Mouse (Mus musculus) heart, embryonic 12.5 days (tissue): ENCODE results near the gene Ablim1. TPM values are rescaled to one million over a fixed set of nuclear protein-coding genes. Genes with fewer than 3 reads are reported as not detected.

Experiments used
- ATAC-seq: fragments of 200-750 bp; cut with Nextera tagmentation; 2 replicates; pipeline ENCODE4 v1.8.0; 2017; ENCODE audit warnings: moderate TSS enrichment, moderate library complexity; ENCODE audit not compliant: insufficient number of reproducible peaks, low FRiP score
- H3K27ac ChIP-seq: fragments of 300-500 bp; sonication (generic); 2 replicates; pipeline ENCODE4 v1.5.1; 2016; ENCODE audit warnings: mild to moderate bottlenecking, moderate library complexity; ENCODE audit not compliant: poor library complexity, severe bottlenecking
- H3K27me3 ChIP-seq: fragments of 300-500 bp; sonication (generic); replicated peaks from 2 replicates; pipeline ENCODE4 v1.6.1; 2016; ENCODE audit warnings: mild to moderate bottlenecking, moderate library complexity
- H3K36me3 ChIP-seq: fragments of 300-500 bp; sonication (generic); 2 replicates; pipeline ENCODE4 v1.6.1; 2016; ENCODE audit warnings: mild to moderate bottlenecking, moderate library complexity
- H3K4me1 ChIP-seq: fragments of 300-500 bp; sonication (generic); replicated peaks from 2 replicates; pipeline ENCODE4 v1.6.1; 2016; ENCODE audit warnings: mild to moderate bottlenecking
- H3K4me2 ChIP-seq: fragments of 300-500 bp; sonication (generic); 2 replicates; pipeline ENCODE4 v1.6.1; 2016; ENCODE audit warnings: mild to moderate bottlenecking, moderate library complexity
- H3K4me3 ChIP-seq: fragments of 300-500 bp; sonication (generic); 2 replicates; pipeline ENCODE4 v1.5.1; 2016; ENCODE audit warnings: mild to moderate bottlenecking
- H3K9ac ChIP-seq: fragments of 300-500 bp; sonication (generic); 2 replicates; pipeline ENCODE4 v1.6.1; 2016; ENCODE audit warnings: mild to moderate bottlenecking, moderate library complexity
- H3K9me3 ChIP-seq: fragments of 300-500 bp; sonication (generic); replicated peaks from 2 replicates; pipeline ENCODE4 v1.6.1; 2016; ENCODE audit warnings: mild to moderate bottlenecking, moderate library complexity
- WGBS: fragments of 180-500 bp; shearing (Covaris S2); methylation state at CpG from one replicate; pipeline ENCODE4 v1.1.7; 2016; 5-methylcytosine and 5-hydroxymethylcytosine counted together
- polyA plus RNA-seq: library from polyadenylated mRNA; unstranded; fragments of >200 nt; fragmentation: Nextera tagmentation; extraction: Ambion mirVana; gene quantifications from 2 replicates; pipeline ENCODE4 v1.2.1, GENCODE M21; 2016

Ablim1 gene
- polyA plus RNA-seq, 1 experiment from 2014 or later, result 53.5 TPM

DNA sequence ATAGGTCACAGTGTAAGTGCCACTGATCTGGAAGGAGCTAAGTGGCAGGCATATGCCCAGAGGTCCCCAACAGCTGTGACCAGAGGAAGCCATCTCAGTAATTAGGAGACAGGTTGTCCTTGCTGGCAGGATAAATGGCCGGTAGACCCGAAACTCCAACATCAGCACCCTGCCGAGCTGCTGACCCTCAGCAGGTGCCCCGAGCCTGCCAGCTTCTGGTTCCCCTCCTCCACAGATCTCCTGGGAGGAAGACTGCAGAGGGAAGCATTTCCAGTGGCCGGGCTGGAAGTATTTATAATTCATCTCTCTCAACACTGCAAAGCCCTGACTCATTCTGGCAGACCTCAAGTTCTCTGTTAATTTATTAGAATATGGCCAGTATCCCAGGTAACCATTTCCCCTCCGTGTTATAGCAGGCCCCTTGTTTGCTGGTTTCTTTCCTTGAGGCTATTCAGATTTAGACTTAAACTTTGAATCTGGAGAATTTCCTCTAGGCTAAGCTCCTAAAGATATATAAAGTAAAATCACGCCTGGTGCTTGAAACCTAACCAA is 93.0 kb downstream of the Ablim1 start:
- Histone ChIP-seq H3K9me3 (no peaks in the 10 kb centered on the region), H3K4me3 (no peak overlapping the region), H3K36me3 (no peaks in the 10 kb centered on the region), H3K4me2 (no peak overlapping the region), H3K4me1 (peaks cover 13% of the 10 kb centered on the region; the same call in 1 of the 2 replicates), H3K27me3 (0 out of 2 replicates have a peak, but pooled peaks cover 4% of the 10 kb centered on the region), H3K27ac (no peak overlapping the region), H3K9ac (no peak overlapping the region)
- ATAC-seq, result no peak
- WGBS, result 56% methylated on average over 7 of the region's 7 CpGs

DNA sequence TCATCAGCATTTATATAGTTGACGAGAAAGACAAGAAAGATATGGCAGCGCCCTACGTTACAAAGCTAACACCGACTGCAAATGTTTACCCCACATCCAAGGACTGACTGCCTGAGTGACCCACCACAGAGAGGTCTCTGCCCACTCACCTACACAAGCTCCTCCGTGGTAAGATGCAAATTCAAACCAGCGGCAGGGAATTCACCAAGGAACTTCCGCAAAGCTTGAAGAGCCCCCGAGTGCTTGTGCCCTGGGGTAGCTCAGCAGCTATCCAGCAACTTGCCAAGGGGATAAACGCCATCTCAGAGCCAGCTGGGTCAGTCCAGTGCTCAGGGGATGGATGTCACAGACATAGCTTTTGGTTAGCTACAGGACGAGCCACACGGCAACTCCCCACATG is 95.0 kb downstream of the Ablim1 start:
- WGBS, result 75% methylated on average over 11 of the region's 11 CpGs
- H3K9me3 ChIP-seq, result no peaks in the 10 kb centered on the region
- H3K4me1 ChIP-seq, result peaks cover 25% of the 10 kb centered on the region
- H3K4me3 ChIP-seq, result no peak overlapping the region
- H3K36me3 ChIP-seq, result no peaks in the 10 kb centered on the region
- H3K27ac ChIP-seq, result no peak overlapping the region
- no peak for ATAC-seq
- 0 out of 2 replicates have a peak, but pooled peaks cover 4% of the 10 kb centered on the region for H3K27me3 ChIP-seq
- no peak overlapping the region for H3K9ac ChIP-seq
- no peak overlapping the region for H3K4me2 ChIP-seq

DNA sequence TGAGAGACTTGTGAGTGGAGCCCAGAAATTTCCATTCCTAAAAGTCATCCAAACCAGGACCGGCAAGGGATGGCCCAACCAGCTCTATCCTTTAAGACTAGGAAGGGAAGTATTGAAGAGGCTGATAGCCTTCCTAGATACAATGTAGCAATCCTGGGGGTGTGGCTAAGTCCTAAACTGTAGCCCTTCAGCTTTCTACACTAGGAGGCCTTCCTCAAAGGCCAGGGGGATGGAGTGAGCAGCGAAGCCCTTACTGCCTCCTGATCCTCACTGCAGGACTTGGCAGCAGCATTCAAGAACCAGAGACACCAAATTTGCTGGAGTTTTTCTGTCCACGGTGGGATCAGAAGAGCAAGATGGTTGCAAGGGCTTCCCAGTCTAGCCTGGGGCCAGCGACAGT is 97.6 kb downstream of the Ablim1 start:
- Histone ChIP-seq H3K27ac (no peak overlapping the region), H3K9ac (no peak overlapping the region), H3K36me3 (no peaks in the 10 kb centered on the region), H3K9me3 (no peaks in the 10 kb centered on the region), H3K4me2 (no peak overlapping the region), H3K27me3 (0 out of 2 replicates have a peak, but pooled peaks cover 4% of the 10 kb centered on the region), H3K4me3 (no peak overlapping the region), H3K4me1 (peaks cover 32% of the 10 kb centered on the region)
- ATAC-seq, result no peak
- WGBS, result 57% methylated on average over 4 of the region's 4 CpGs

DNA sequence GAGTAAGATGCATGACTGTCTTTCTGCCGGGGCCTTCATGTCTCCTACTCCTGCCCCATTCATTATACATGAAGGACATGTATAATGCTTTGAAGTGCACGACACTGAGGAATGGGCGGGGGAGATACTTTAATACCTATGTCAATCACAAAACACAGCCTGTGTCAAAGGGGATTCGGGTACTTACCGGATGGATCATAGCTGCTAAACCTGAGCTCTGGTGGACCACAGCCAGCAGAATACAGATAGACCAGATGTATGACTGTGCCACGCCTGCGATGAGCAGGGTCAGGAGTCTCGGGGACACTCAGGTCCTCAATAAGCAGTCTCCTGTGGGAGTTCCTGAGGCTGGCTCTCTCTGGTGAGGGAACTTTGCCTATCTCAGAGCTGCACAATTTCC is 99.2 kb downstream of the Ablim1 start:
- 81% methylated on average over 8 of the region's 8 CpGs for WGBS
- no peak overlapping the region for H3K4me3 ChIP-seq
- H3K27me3 ChIP-seq, result 0 out of 2 replicates have a peak, but pooled peaks cover 4% of the 10 kb centered on the region

DNA sequence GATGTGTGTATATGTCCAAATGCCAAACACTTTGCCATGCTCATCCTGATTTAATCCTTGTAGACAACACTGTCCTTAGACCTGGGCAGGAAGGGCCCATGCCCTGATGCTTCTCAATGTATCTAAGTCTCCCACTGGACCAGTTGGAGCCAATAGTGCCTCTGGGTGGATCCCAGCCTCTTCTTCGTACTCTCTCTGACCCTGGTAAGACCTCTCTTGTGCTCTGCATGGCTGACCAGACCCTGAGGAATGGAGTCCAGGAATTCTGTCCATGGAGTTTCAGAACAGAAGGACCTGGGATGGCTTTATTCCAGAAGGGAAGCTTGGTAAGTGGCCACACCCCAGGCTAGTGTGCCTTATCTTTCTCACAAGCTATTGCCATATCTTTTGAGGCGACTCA is 102.3 kb downstream of the Ablim1 start:
- Histone ChIP-seq H3K9me3 (no peaks in the 10 kb centered on the region), H3K27me3 (no peaks in the 10 kb centered on the region), H3K4me3 (no peak overlapping the region), H3K4me2 (no peak overlapping the region), H3K9ac (no peak overlapping the region), H3K4me1 (peaks cover 51% of the 10 kb centered on the region), H3K27ac (no peak overlapping the region), H3K36me3 (no peaks in the 10 kb centered on the region)
- ATAC-seq, result no peak
- WGBS, result 34% methylated on average over 2 of the region's 2 CpGs

More for the DNA sequence above, 99.2 kb downstream of the Ablim1 start:
- Histone ChIP-seq H3K27ac (no peak overlapping the region), H3K4me2 (no peak overlapping the region), H3K9me3 (no peaks in the 10 kb centered on the region), H3K36me3 (no peaks in the 10 kb centered on the region), H3K9ac (no peak overlapping the region), H3K4me1 (peaks cover 27% of the 10 kb centered on the region)
- no peak for ATAC-seq

DNA sequence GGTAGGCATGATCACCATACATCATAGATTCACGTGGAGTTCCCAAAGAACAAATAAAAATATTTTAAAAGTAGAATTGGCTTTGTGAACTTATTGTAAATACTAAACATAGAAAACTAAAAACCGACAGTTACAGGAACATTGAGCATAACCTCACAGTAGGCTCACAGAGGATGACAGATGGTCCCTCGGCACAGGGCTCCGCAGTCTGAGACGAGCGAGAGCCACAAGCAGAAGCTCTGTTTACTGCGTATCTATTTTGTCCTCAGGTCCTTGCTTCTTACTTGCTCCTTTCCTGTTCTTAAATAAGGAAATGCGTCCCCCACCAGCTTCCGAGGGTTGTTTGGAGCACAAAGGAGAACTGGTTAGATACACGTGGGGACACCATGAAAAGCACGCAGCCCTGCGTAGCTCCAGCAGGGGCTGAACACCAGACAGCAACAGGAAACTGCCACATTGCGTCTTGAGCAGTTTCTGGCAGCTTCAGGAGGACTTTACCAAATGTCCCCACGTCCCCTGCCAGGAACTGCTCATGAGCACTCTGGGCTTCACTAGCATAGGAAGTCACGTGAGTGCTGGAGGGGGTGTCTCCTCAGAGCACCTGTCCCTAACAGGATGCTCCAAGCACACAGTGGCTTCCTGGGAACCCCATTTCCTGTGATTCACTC is 103.1 kb downstream of the Ablim1 start:
- ATAC-seq, result no peak
- H3K27ac ChIP-seq, result no peak overlapping the region

DNA sequence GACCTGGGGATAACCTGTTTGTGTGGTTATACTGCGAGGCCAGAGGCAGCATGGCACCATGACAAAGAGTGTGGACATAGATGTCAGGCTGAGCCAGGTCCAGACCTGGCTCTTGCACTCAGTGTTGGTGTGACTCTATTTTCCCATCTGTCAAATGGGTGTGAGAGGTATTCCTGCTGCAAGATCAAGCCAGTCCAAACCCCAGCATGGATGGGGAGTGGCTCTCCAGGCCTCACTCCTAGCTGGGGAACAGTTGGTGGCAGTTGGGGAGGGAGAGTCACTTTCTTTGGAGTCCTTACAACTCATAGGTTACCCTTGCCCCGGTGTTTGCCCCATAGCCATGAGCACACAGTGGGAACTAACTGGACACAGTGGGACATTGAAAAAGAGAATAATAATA is 103.8 kb downstream of the Ablim1 start:
- ATAC-seq, result no peak
- H3K9me3 ChIP-seq, result no peaks in the 10 kb centered on the region
- H3K9ac ChIP-seq, result no peak overlapping the region
- H3K36me3 ChIP-seq, result no peaks in the 10 kb centered on the region
- H3K4me3 ChIP-seq, result no peak overlapping the region
- no peak overlapping the region for H3K4me2 ChIP-seq
- 86% methylated on average over 2 of the region's 2 CpGs for WGBS
- H3K27me3 ChIP-seq, result no peaks in the 10 kb centered on the region
- H3K4me1 ChIP-seq, result peaks cover 55% of the 10 kb centered on the region
- H3K27ac ChIP-seq, result no peak overlapping the region

More for the DNA sequence above, 103.1 kb downstream of the Ablim1 start:
- peaks cover 57% of the 10 kb centered on the region for H3K4me1 ChIP-seq
- no peaks in the 10 kb centered on the region for H3K27me3 ChIP-seq
- WGBS, result 72% methylated on average over 15 of the region's 15 CpGs
- no peak overlapping the region for H3K4me2 ChIP-seq
- no peak overlapping the region for H3K9ac ChIP-seq
- H3K4me3 ChIP-seq, result no peak overlapping the region
- H3K9me3 ChIP-seq, result no peaks in the 10 kb centered on the region
- no peaks in the 10 kb centered on the region for H3K36me3 ChIP-seq

DNA sequence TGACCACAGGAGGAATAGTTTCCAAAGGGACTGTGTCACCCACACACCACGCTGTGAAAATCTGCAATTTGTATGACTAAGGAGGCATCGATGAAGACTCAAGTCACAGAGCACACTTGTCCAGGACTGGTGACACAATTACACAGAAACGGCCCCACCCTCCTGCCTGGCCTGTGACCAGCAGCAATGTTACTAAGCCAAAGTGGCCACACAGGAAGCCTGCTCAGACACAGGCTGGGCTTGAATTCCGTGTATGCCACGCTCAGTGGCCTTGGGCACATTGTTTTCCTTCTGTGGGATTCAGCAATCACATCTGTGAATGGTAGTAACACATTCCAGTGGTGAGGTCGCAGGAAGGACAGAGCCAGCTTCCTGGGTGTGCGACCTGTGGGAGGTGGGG is 110.6 kb downstream of the Ablim1 start:
- Histone ChIP-seq H3K9ac (no peak overlapping the region), H3K27me3 (no peaks in the 10 kb centered on the region), H3K27ac (peak overlapping the region; percentile 29; the same call in 1 of the 2 replicates), H3K4me2 (no peak overlapping the region), H3K36me3 (no peaks in the 10 kb centered on the region), H3K4me3 (no peak overlapping the region), H3K4me1 (peaks cover 79% of the 10 kb centered on the region), H3K9me3 (no peaks in the 10 kb centered on the region)
- WGBS, result 48% methylated on average over 7 of the region's 7 CpGs
- ATAC-seq, result no peak

DNA sequence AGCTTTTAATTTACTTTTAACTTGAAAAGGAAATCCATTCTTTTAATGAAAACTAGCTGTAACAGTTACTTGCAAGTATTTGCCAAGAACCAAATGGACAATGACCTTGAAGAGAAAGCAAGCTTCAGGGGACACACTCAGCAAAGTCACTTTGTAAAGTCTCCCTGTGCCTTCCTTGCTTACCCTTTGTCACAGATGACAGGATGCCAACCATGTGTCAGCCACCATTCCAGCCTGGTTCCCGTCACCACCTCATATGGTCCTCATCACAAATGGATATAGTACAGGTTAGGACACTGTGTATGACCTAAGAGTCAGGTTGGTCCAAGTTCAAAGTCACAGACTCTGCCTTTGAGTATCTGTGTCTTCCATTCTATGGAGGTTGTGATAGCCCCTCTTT is 112.2 kb downstream of the Ablim1 start:
- Histone ChIP-seq H3K9me3 (no peaks in the 10 kb centered on the region), H3K9ac (no peak overlapping the region), H3K27me3 (no peaks in the 10 kb centered on the region), H3K4me1 (peaks cover 82% of the 10 kb centered on the region), H3K4me2 (no peak overlapping the region), H3K27ac (no peak overlapping the region), H3K36me3 (no peaks in the 10 kb centered on the region), H3K4me3 (no peak overlapping the region)
- 76% methylated on average over 1 of the region's 1 CpGs for WGBS
- no peak for ATAC-seq

DNA sequence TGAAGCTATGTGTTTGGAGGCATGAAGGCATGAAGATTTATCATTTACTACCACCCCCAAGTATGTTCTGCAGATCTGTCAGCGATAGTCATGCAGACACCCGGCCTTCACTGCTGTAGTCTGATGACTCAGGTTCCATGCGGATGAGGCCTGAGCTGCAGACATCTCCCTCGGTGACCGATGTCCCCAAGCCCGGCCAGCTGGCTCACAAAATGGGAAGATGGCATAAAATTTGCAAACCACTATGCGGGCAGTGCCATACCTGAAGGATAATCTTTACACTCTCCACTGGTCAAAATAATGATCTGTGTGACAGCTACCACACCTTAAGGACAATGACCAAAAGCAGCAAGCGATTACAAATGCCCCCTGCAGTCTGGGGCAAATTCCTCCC is 113.6 kb downstream of the Ablim1 start:
- Histone ChIP-seq H3K9me3 (no peaks in the 10 kb centered on the region), H3K4me2 (no peak overlapping the region), H3K27ac (0 out of 2 replicates have a peak overlapping the region, but pooled peaks have one; percentile 8), H3K4me3 (no peak overlapping the region), H3K4me1 (peaks cover 79% of the 10 kb centered on the region), H3K27me3 (no peaks in the 10 kb centered on the region), H3K36me3 (no peaks in the 10 kb centered on the region), H3K9ac (no peak overlapping the region)
- 81% methylated on average over 8 of the region's 8 CpGs for WGBS
- no peak for ATAC-seq

DNA sequence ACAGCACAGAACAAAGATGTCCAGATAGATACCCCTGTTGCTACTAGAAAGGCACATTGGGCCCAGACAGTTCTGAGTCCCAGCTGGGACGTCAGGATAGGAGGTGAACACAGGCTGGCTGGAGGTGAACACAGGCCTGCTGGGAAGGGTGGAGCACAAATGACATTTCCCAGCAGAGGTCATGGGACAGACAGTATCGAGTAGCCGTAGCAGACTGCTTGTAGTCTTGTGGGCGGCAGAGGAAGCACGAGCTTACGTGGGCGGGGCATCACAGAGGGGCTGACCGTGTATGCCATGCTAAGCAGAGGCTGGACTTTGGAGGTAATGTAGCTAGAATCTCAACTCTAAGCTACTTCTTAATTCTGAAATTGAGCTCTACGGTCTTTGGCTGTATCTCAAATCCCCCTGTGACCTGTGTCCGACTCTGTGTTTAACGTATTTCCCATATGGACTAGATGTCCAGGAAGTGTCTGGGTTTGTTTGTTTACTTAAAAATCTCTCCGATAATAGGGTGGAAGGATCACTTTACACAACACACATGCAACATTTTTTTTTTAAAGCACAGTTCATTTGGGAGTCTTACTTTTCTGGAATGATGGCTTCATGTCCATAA is 114.1 kb downstream of the Ablim1 start:
- 37% methylated on average over 12 of the region's 12 CpGs for WGBS
- H3K36me3 ChIP-seq, result no peaks in the 10 kb centered on the region
- ATAC-seq, result no peak
- peak overlapping the region; percentile 46; the same call in 1 of the 2 replicates for H3K9ac ChIP-seq
- peak overlapping the region; percentile 83 for H3K27ac ChIP-seq
- peaks cover 82% of the 10 kb centered on the region for H3K4me1 ChIP-seq
- H3K27me3 ChIP-seq, result no peaks in the 10 kb centered on the region
- no peak overlapping the region for H3K4me2 ChIP-seq
- H3K9me3 ChIP-seq, result no peaks in the 10 kb centered on the region
- H3K4me3 ChIP-seq, result no peak overlapping the region
